Mouse (Mus musculus): Measurements from ENCODE around the gene Atp6v1c2. TPM values are rescaled to one million over a fixed set of nuclear protein-coding genes. Genes with fewer than 3 reads are reported as not detected.

The Atp6v1c2 gene
- total and polyA plus RNA-seq, 3 experiments = 0.19 to 0.42 TPM; not detected in 1

DNA sequence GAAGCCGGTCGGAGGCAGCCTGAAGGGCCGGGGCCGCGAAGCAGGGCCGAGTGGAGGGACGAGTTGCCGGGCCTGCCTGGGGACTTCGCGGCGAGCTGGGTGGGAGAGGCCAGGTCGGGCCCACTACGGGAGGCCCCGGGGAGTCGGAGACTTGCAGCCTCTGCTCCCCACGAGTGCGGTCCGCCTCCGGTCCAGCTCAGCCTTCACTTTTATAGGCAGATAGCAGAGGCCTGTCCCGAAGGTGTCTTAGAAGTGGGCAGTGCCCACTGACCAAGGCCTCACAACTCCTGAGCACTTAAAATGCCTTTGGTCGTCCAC is 62.5 kb downstream of the Atp6v1c2 start:
- Histone ChIP-seq H3K27me3 (replicated peaks) (no peaks in the 10 kb centered on the region), H3K27ac (ENCODE audit: insufficient read depth, low read depth) (no peak overlapping the region), H3K9me3 (replicated peaks; ENCODE audit: low read length) (no peaks in the 10 kb centered on the region), H3K79me2 (replicated peaks; ENCODE audit: control insufficient read depth, extremely low read depth, insufficient read depth, poor library complexity, severe bottlenecking) (peaks cover 40% of the 10 kb centered on the region), H3K9ac (ENCODE audit: insufficient read depth, low read depth) (peak overlapping the region; percentile 67), H3K36me3 (replicated peaks in 1 of 2; ENCODE audit: control insufficient read depth in 1 of 2, insufficient read depth in 1 of 2, low read length in 1 of 2) (peaks cover 22 to 31% of the 10 kb centered on the region in 2 experiments), H3K4me1 (ENCODE audit: control insufficient read depth in 1 of 2, insufficient read depth in 2 of 2) (peaks cover 20 to 59% of the 10 kb centered on the region in 2 experiments), H3K4me3 (replicated peaks in 1 of 3; ENCODE audit: low read depth in 2 of 3, low read length in 2 of 3, poor library complexity in 1 of 3) (peak overlapping the region; percentile 93 to 96 (median 94)), H3K4me2 (ENCODE audit: insufficient read depth, low read depth, poor library complexity, severe bottlenecking) (no peak overlapping the region)
- dilution Hi-C loops (cut with MboI; ENCODE audit: extremely low pct_ligation_motif_present, extremely low pct_unique_long_range_greater_than_20kb, low sequenced_read_pairs) (no loop called here), in situ Hi-C loops (cut with MboI; ENCODE audit: low pct_ligation_motif_present, low pct_unique_long_range_greater_than_20kb, low sequenced_read_pairs) (loop anchor here (10.0 to 25.0 kb wide), 2 partner anchors 232 to 454 kb away; partner anchors contain the start of genes E2f6 and Greb1)
- no peak for DNase-seq (ENCODE audit: extremely low read depth)
- TF ChIP-seq MYC (IDR thresholded peaks at IDR 0.05; ENCODE audit: low read depth, low read length) (peak; percentile 47; the same call in 1 of the 2 replicates), ELF1 (IDR thresholded peaks at IDR 0.05; ENCODE audit: low read depth, low read length) (no peak), KAT2A (IDR thresholded peaks at IDR 0.05; ENCODE audit: insufficient replicate concordance, low read length) (no peak), USF1 (IDR thresholded peaks at IDR 0.05; ENCODE audit: low read depth, low read length) (no peak), NRF1 (IDR thresholded peaks at IDR 0.05; ENCODE audit: low read depth, low read length) (no peak), ZC3H11A (IDR thresholded peaks at IDR 0.05; ENCODE audit: low read depth, low read length) (no peak), RAD21 (IDR thresholded peaks at IDR 0.05; ENCODE audit: low read depth, low read length) (no peak), MAZ (IDR thresholded peaks at IDR 0.05; ENCODE audit: low read depth, low read length) (no peak), TBP (conservative IDR thresholded peaks at IDR 0.05; ENCODE audit: low read depth, low read length) (no peak), USF2 (conservative IDR thresholded peaks at IDR 0.05; ENCODE audit: low read depth, low read length) (no peak), MXI1 (IDR thresholded peaks at IDR 0.05; ENCODE audit: low read depth, low read length) (peak; percentile 57), UBTF (IDR thresholded peaks at IDR 0.05; ENCODE audit: low read depth, low read length) (0 out of 2 replicates have a peak, but pooled peaks have one; percentile 38), ZMIZ1 (IDR thresholded peaks at IDR 0.05; ENCODE audit: low read depth, low read length) (no peak; the same call in 1 of the 2 replicates), ZKSCAN1 (IDR thresholded peaks at IDR 0.05; ENCODE audit: borderline replicate concordance, low read depth, low read length) (no peak), E2F4 (IDR thresholded peaks at IDR 0.05; ENCODE audit: insufficient replicate concordance, low read depth, low read length) (no peak), TCF12 (IDR thresholded peaks at IDR 0.05; ENCODE audit: low read depth, low read length) (no peak), IRF4 (IDR thresholded peaks at IDR 0.05; ENCODE audit: low read depth, low read length) (no peak), SIN3A (IDR thresholded peaks at IDR 0.05; ENCODE audit: low read length) (peak; percentile 67), JUN (IDR thresholded peaks at IDR 0.05; ENCODE audit: insufficient read depth, low read depth, low read length) (no peak), BHLHE40 (IDR thresholded peaks at IDR 0.05; ENCODE audit: low read depth, low read length) (no peak), ETS1 (conservative IDR thresholded peaks at IDR 0.05; ENCODE audit: low read depth, low read length) (no peak), EP300 (IDR thresholded peaks at IDR 0.05; ENCODE audit: low read length) (no peak), PAX5 (IDR thresholded peaks at IDR 0.05; ENCODE audit: low read length) (no peak), MAFK (IDR thresholded peaks at IDR 0.05; ENCODE audit: insufficient replicate concordance, low read length) (no peak), GABPA (IDR thresholded peaks at IDR 0.05; ENCODE audit: insufficient replicate concordance, low read depth, low read length) (no peak), POLR2A (IDR thresholded peaks at IDR 0.05; ENCODE audit: low read depth, low read length) (no peak), CHD1 (IDR thresholded peaks at IDR 0.05; ENCODE audit: low read depth, low read length) (0 out of 2 replicates have a peak, but pooled peaks have one; percentile 0), SMC3 (IDR thresholded peaks at IDR 0.05; ENCODE audit: low read depth, low read length) (no peak), RCOR1 (conservative IDR thresholded peaks at IDR 0.05; ENCODE audit: low read depth, low read length) (no peak), ZNF384 (IDR thresholded peaks at IDR 0.05; ENCODE audit: low read depth, low read length) (no peak), MAX (IDR thresholded peaks at IDR 0.05; ENCODE audit: low read length) (0 out of 2 replicates have a peak, but pooled peaks have one; percentile 21), MEF2A (IDR thresholded peaks at IDR 0.05; ENCODE audit: borderline replicate concordance, low read depth, low read length) (no peak), JUND (conservative IDR thresholded peaks at IDR 0.05; ENCODE audit: low read depth, low read length) (no peak), HCFC1 (IDR thresholded peaks at IDR 0.05; ENCODE audit: low read depth, low read length) (no peak; the same call in 1 of the 2 replicates)

Measured in CH12.LX (cell line).